Mouse (Mus musculus): ENCODE results near the gene Fgd4. TPM values are rescaled to one million over a fixed set of nuclear protein-coding genes. Genes with fewer than 3 reads are reported as not detected.
A peak's percentile ranks its signal among the peaks of the same experiment; 100 is the strongest.
"Not testable (repeated sequence)": the region's sequence is repeated elsewhere in the genome, so short reads cannot be mapped to it uniquely, and the experiment has no call there.

Fgd4 gene
- polyA plus RNA-seq, 1 experiment from 2014 or later = 12.1 TPM

DNA sequence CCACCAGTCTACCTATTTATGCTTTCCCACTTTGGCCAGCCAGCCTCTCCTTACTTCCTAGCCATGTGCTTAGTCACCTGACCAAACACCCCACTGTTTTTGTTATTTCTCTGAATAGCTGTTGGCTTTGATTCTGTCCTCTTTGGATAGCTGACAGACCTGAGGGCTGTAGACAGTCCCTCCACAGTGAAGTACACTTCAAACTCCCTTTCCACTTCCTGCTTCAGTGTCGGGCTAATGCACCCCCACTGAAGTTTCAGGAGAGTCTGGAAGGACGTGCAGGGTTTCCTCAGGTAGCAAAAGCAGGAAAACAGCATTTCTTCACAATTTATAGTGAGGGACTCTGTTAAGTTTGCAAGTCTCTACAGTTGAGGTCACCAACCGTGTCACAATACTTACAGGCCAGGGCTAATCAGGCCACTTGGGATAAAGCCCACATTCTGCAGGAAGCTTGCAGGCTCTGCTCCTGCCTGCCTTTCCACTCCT is 57.4 kb downstream of the Fgd4 start:
- peak; percentile 48; the same call in 1 of the 2 replicates for ATAC-seq (ENCODE audit: insufficient number of reproducible peaks, low FRiP score)
- WGBS = 32% methylated on average over 3 of the region's 3 CpGs
- Histone ChIP-seq H3K4me2 (no peak overlapping the region), H3K4me1 (replicated peaks) (peaks cover 18% of the 10 kb centered on the region), H3K27ac (ENCODE audit: poor library complexity, severe bottlenecking) (peak overlapping the region; percentile 44; the same call in 1 of the 2 replicates), H3K4me3 (no peak overlapping the region), H3K27me3 (replicated peaks) (no peaks in the 10 kb centered on the region), H3K9me3 (replicated peaks) (no peaks in the 10 kb centered on the region), H3K36me3 (no peaks in the 10 kb centered on the region), H3K9ac (no peak overlapping the region)

GRCm38 (mm10) chr16:16539396-16539795 is 61.0 kb downstream of the Fgd4 start:
- H3K4me2 ChIP-seq; H3K9ac ChIP-seq; H3K36me3 ChIP-seq; H3K9me3 ChIP-seq (replicated peaks); H3K27me3 ChIP-seq (replicated peaks); ATAC-seq (ENCODE audit: insufficient number of reproducible peaks, low FRiP score); H3K27ac ChIP-seq (ENCODE audit: poor library complexity, severe bottlenecking); H3K4me3 ChIP-seq; H3K4me1 ChIP-seq (replicated peaks): not testable (repeated sequence)
- 63% methylated on average over 2 of the region's 2 CpGs for WGBS

- WGBS = 60% methylated on average over 2 of the region's 2 CpGs
- no peak overlapping the region for H3K4me3 ChIP-seq
- H3K9me3 ChIP-seq (replicated peaks) = no peaks in the 10 kb centered on the region
- no peak for ATAC-seq (ENCODE audit: insufficient number of reproducible peaks, low FRiP score)
- no peaks in the 10 kb centered on the region for H3K27me3 ChIP-seq (replicated peaks)
- no peak overlapping the region for H3K4me2 ChIP-seq
- H3K9ac ChIP-seq = no peak overlapping the region
- no peak overlapping the region for H3K27ac ChIP-seq (ENCODE audit: poor library complexity, severe bottlenecking)
- H3K36me3 ChIP-seq = no peaks in the 10 kb centered on the region
- H3K4me1 ChIP-seq (replicated peaks) = 0 out of 2 replicates have a peak, but pooled peaks cover 3% of the 10 kb centered on the region
Observed at GRCm38 (mm10) chr16:16535232-16535631, 65.1 kb downstream of the Fgd4 start.

DNA sequence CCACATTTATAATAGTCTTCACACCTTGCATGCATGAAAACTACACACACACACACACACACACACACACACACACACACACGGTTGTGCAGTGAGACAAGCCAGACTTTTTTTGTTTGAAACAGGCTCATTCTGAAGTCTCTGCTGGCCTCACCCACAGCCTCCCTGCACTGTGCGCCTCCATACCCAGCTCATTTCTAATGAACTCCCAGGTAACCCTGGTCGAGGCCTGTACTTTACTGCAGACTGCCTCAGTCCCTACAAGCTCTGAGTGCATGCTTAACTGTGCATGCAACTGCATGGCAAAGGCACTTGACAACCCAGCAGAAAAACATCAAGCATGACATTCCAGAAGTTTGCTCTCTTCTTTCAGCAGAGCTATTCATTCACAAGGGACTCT is 72.3 kb downstream of the Fgd4 start:
- no peak for ATAC-seq (ENCODE audit: insufficient number of reproducible peaks, low FRiP score)
- H3K36me3 ChIP-seq = no peaks in the 10 kb centered on the region
- H3K9ac ChIP-seq = no peak overlapping the region
- no peaks in the 10 kb centered on the region for H3K27me3 ChIP-seq (replicated peaks)
- H3K4me3 ChIP-seq = no peak overlapping the region
- no peak overlapping the region for H3K4me2 ChIP-seq
- WGBS = 66% methylated on average over 3 of the region's 3 CpGs
- peaks cover 35% of the 10 kb centered on the region for H3K4me1 ChIP-seq (replicated peaks)
- H3K9me3 ChIP-seq (replicated peaks) = no peaks in the 10 kb centered on the region
- H3K27ac ChIP-seq (ENCODE audit: poor library complexity, severe bottlenecking) = no peak overlapping the region

DNA sequence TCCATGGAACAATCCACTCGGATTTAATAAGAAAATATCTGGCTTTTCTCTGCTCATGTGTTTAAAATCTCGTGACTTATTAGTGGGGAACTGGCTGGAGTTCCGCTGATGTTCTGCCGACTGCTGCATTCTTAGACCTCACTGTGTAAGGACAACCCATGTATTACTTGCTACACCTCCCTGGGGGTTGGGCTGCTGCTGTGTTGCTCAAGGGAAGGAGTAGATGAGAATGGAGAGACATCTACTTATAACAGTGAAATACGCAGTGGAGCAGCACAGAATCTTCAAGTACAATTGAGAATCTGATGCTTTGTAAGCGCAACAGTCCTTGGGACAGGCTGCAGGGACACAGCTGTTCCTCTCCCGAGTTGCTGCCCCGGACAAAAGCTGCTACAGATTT is 73.1 kb downstream of the Fgd4 start:
- 44% methylated on average over 8 of the region's 8 CpGs for WGBS
- H3K4me2 ChIP-seq = peak overlapping the region; percentile 60
- no peak overlapping the region for H3K9ac ChIP-seq
- H3K9me3 ChIP-seq (replicated peaks) = no peaks in the 10 kb centered on the region
- no peaks in the 10 kb centered on the region for H3K27me3 ChIP-seq (replicated peaks)
- ATAC-seq (ENCODE audit: insufficient number of reproducible peaks, low FRiP score) = no peak; the same call in 1 of the 2 replicates
- H3K27ac ChIP-seq (ENCODE audit: poor library complexity, severe bottlenecking) = peak overlapping the region; percentile 80
- peak overlapping the region; percentile 42 for H3K4me3 ChIP-seq
- H3K4me1 ChIP-seq (replicated peaks) = peaks cover 35% of the 10 kb centered on the region
- no peaks in the 10 kb centered on the region for H3K36me3 ChIP-seq

DNA sequence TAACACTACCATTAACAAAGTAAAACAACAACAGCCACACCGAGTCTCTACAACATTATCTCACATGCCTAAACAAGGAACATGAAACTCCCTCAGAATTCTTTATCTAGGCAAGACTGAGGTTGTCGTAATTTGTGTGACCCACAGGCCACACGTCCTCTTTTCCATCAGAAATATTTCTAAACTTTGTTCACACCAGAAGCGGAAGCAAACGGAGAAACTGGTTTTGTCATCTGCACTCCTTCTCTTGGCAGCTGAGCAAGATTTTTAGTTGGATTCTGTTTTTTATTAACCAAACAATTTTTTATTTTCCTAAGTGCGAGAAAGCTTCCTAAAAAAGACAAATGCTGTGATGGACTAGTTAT is 73.6 kb downstream of the Fgd4 start:
- peaks cover 35% of the 10 kb centered on the region for H3K4me1 ChIP-seq (replicated peaks)
- H3K27ac ChIP-seq (ENCODE audit: poor library complexity, severe bottlenecking) = peak overlapping the region; percentile 80
- H3K27me3 ChIP-seq (replicated peaks) = no peaks in the 10 kb centered on the region
- 28% methylated on average over 6 of the region's 6 CpGs for WGBS
- no peaks in the 10 kb centered on the region for H3K9me3 ChIP-seq (replicated peaks)
- ATAC-seq (ENCODE audit: insufficient number of reproducible peaks, low FRiP score) = no peak
- H3K36me3 ChIP-seq = no peaks in the 10 kb centered on the region
- peak overlapping the region; percentile 42 for H3K4me3 ChIP-seq
- peak overlapping the region; percentile 60 for H3K4me2 ChIP-seq
- H3K9ac ChIP-seq = no peak overlapping the region; the same call in 1 of the 2 replicates

GRCm38 (mm10) chr16:16526097-16526740 is 74.1 kb downstream of the Fgd4 start:
- Histone ChIP-seq H3K27me3 (replicated peaks) (no peaks in the 10 kb centered on the region), H3K9ac (peak overlapping the region; percentile 60; the same call in 1 of the 2 replicates), H3K4me2 (peak overlapping the region; percentile 60), H3K36me3 (no peaks in the 10 kb centered on the region), H3K27ac (ENCODE audit: poor library complexity, severe bottlenecking) (peak overlapping the region; percentile 80), H3K4me1 (replicated peaks) (peaks cover 37% of the 10 kb centered on the region), H3K9me3 (replicated peaks) (no peaks in the 10 kb centered on the region), H3K4me3 (peak overlapping the region; percentile 42)
- 42% methylated on average over 6 of the region's 6 CpGs for WGBS
- ATAC-seq (ENCODE audit: insufficient number of reproducible peaks, low FRiP score) = no peak

- Histone ChIP-seq H3K27me3 (replicated peaks) (no peaks in the 10 kb centered on the region), H3K9ac (no peak overlapping the region), H3K36me3 (no peaks in the 10 kb centered on the region), H3K4me3 (no peak overlapping the region; the same call in 1 of the 2 replicates), H3K4me1 (replicated peaks) (peaks cover 37% of the 10 kb centered on the region), H3K27ac (ENCODE audit: poor library complexity, severe bottlenecking) (0 out of 2 replicates have a peak overlapping the region, but pooled peaks have one; percentile 11), H3K4me2 (peak overlapping the region; percentile 60), H3K9me3 (replicated peaks) (no peaks in the 10 kb centered on the region)
- WGBS = 81% methylated on average over 3 of the region's 3 CpGs
- no peak for ATAC-seq (ENCODE audit: insufficient number of reproducible peaks, low FRiP score)
Observed at GRCm38 (mm10) chr16:16525266-16525904, 75.0 kb downstream of the Fgd4 start.

- ATAC-seq (ENCODE audit: insufficient number of reproducible peaks, low FRiP score) = no peak
- H3K9ac ChIP-seq = no peak overlapping the region
- H3K4me1 ChIP-seq (replicated peaks) = peaks cover 37% of the 10 kb centered on the region
- no peak overlapping the region for H3K4me2 ChIP-seq
- H3K36me3 ChIP-seq = no peaks in the 10 kb centered on the region
- H3K9me3 ChIP-seq (replicated peaks) = no peaks in the 10 kb centered on the region
- no peak overlapping the region for H3K4me3 ChIP-seq
- WGBS = 65% methylated on average over 2 of the region's 2 CpGs
- no peaks in the 10 kb centered on the region for H3K27me3 ChIP-seq (replicated peaks)
- no peak overlapping the region; the same call in 1 of the 2 replicates for H3K27ac ChIP-seq (ENCODE audit: poor library complexity, severe bottlenecking)
Observed at GRCm38 (mm10) chr16:16523632-16524031, 76.7 kb downstream of the Fgd4 start.

DNA sequence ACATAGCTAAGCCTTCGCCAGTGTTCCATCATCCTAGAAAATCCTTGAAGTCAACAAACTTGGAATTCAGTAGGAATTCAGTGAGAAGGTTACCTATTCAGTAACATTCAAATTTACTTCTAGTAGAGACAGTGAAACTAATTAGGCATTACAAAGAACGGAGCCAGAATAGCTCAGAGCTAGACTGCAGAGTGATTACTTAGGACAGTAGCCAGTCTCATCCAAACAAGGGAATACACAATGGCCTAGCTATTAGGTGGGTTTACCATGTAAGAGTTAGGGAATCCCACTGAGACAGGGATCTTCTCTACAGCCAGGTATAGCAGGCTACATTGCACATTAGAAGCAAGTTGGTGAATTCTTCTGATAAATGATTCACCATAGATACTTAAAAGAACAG is 77.5 kb downstream of the Fgd4 start:
- not testable (repeated sequence) for H3K27me3 ChIP-seq (replicated peaks); H3K4me3 ChIP-seq; H3K9ac ChIP-seq; H3K36me3 ChIP-seq; H3K27ac ChIP-seq (ENCODE audit: poor library complexity, severe bottlenecking); H3K9me3 ChIP-seq (replicated peaks); ATAC-seq (ENCODE audit: insufficient number of reproducible peaks, low FRiP score); H3K4me2 ChIP-seq
- H3K4me1 ChIP-seq (replicated peaks) = peaks cover 31% of the 10 kb centered on the region
- WGBS = 77% methylated on average over 2 of the region's 2 CpGs

- ATAC-seq (ENCODE audit: insufficient number of reproducible peaks, low FRiP score) = no peak
- WGBS = 82% methylated on average over 3 of the region's 3 CpGs
- no peak overlapping the region for H3K4me3 ChIP-seq
- no peak overlapping the region for H3K27ac ChIP-seq (ENCODE audit: poor library complexity, severe bottlenecking)
- no peaks in the 10 kb centered on the region for H3K27me3 ChIP-seq (replicated peaks)
- no peaks in the 10 kb centered on the region; the same call in 1 of the 2 replicates for H3K4me1 ChIP-seq (replicated peaks)
- H3K9ac ChIP-seq = no peak overlapping the region
- 0 out of 2 replicates have a peak, but pooled peaks cover 3% of the 10 kb centered on the region for H3K36me3 ChIP-seq
- no peak overlapping the region for H3K4me2 ChIP-seq
- no peaks in the 10 kb centered on the region for H3K9me3 ChIP-seq (replicated peaks)
Observed at GRCm38 (mm10) chr16:16501491-16501890, 98.9 kb downstream of the Fgd4 start.
